Mouse (Mus musculus): ENCODE measurements around the gene Ftcd. TPM values are rescaled to one million over a fixed set of nuclear protein-coding genes. Genes with fewer than 3 reads are reported as not detected.

The Ftcd gene
- polyA plus RNA-seq, 1 experiment = not detected

DNA sequence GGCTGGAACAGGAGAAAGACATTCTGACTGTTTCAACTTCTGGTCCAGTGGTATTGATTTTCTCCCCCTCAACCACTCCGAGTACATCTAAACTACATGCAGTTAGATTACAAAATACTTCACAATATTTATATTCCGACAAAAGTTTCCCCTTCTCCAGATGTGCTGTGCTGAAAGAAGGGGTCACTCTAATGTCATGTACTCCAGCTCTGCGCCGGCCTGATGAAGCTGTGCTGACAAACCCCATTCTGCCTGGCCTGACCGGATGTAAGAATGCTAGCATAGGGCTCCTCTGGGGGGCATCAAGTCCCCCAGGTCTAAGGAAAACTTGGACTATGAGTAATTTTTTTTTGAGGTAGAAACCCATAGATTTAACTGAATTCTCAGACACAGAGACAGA lies 52.3 kb downstream of the Ftcd start:
- whole genome bisulfite sequencing = 75% methylated on average over 5 of the region's 5 CpGs
- Histone ChIP-seq H3K4me3 (ENCODE audit: low read depth, low read length) (no peak overlapping the region), H3K27me3 (ENCODE audit: control insufficient read depth, insufficient read depth, low read length) (no peaks in the 10 kb centered on the region), H3K27ac (ENCODE audit: insufficient read depth, low read depth, low read length) (peak overlapping the region; percentile 64), H3K36me3 (ENCODE audit: control insufficient read depth, insufficient read depth, low read length) (no peaks in the 10 kb centered on the region), H3K4me1 (ENCODE audit: control insufficient read depth, insufficient read depth, insufficient read length, low read length) (no peaks in the 10 kb centered on the region; the same call in 1 of the 2 replicates)
- no peak for TF ChIP-seq POLR2A (IDR thresholded peaks at IDR 0.05; ENCODE audit: low read depth, low read length)
- no peak for TF ChIP-seq CTCF (IDR thresholded peaks at IDR 0.05; ENCODE audit: extremely low read depth, insufficient read length, insufficient replicate concordance, low read depth, low read length)

GRCm38 (mm10) chr10:76630657-76631056 lies 55.2 kb downstream of the Ftcd start:
- 82% methylated on average over 1 of the region's 1 CpGs for WGBS
- Histone ChIP-seq H3K36me3 (ENCODE audit: control insufficient read depth, insufficient read depth, low read length) (no peaks in the 10 kb centered on the region), H3K4me1 (ENCODE audit: control insufficient read depth, insufficient read depth, insufficient read length, low read length) (no peaks in the 10 kb centered on the region; the same call in 1 of the 2 replicates), H3K4me3 (ENCODE audit: low read depth, low read length) (no peak overlapping the region), H3K27ac (ENCODE audit: insufficient read depth, low read depth, low read length) (no peak overlapping the region), H3K27me3 (ENCODE audit: control insufficient read depth, insufficient read depth, low read length) (no peaks in the 10 kb centered on the region)
- TF ChIP-seq CTCF (IDR thresholded peaks at IDR 0.05; ENCODE audit: extremely low read depth, insufficient read length, insufficient replicate concordance, low read depth, low read length) = no peak
- TF ChIP-seq POLR2A (IDR thresholded peaks at IDR 0.05; ENCODE audit: low read depth, low read length) = no peak

- no peak overlapping the region for H3K4me3 ChIP-seq (ENCODE audit: low read depth, low read length)
- no peak for TF ChIP-seq CTCF (IDR thresholded peaks at IDR 0.05; ENCODE audit: extremely low read depth, insufficient read length, insufficient replicate concordance, low read depth, low read length)
- no peak for TF ChIP-seq POLR2A (IDR thresholded peaks at IDR 0.05; ENCODE audit: low read depth, low read length)
- 0 out of 2 replicates have a peak overlapping the region, but pooled peaks have one; percentile 8 for H3K27ac ChIP-seq (ENCODE audit: insufficient read depth, low read depth, low read length)
- no peaks in the 10 kb centered on the region; the same call in 1 of the 2 replicates for H3K4me1 ChIP-seq (ENCODE audit: control insufficient read depth, insufficient read depth, insufficient read length, low read length)
- no peaks in the 10 kb centered on the region for H3K27me3 ChIP-seq (ENCODE audit: control insufficient read depth, insufficient read depth, low read length)
- 59% methylated on average over 8 of the region's 8 CpGs for WGBS
- H3K36me3 ChIP-seq (ENCODE audit: control insufficient read depth, insufficient read depth, low read length) = no peaks in the 10 kb centered on the region
Observed at GRCm38 (mm10) chr10:76632630-76633029, 57.2 kb downstream of the Ftcd start.

DNA sequence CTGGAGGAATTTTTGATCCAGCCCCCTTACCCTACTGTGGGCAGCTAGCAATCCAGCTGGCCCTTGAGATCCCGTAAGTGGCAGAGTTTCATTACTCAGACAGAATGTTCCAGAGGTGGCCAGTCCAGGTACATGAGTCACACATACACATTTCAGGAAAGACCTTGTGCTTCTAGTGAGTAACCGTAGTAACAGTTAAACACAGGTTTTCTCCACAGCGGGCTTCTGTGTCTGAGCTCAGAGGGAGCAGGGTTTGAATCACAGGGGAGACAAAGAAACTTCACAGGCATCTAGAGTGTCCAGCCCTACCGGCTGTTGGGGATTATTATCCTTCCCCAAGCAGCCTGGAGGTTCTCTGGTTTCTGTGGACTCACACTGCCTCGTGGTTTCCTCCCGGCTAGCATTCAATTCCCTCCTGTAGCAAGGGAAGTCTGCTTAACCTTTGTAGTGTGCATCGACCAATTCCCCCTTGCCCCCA lies 58.7 kb downstream of the Ftcd start:
- no peak overlapping the region for H3K4me3 ChIP-seq (ENCODE audit: low read depth, low read length)
- H3K4me1 ChIP-seq (ENCODE audit: control insufficient read depth, insufficient read depth, insufficient read length, low read length) = no peaks in the 10 kb centered on the region
- TF ChIP-seq CTCF (IDR thresholded peaks at IDR 0.05; ENCODE audit: extremely low read depth, insufficient read length, insufficient replicate concordance, low read depth, low read length) (no peak), POLR2A (IDR thresholded peaks at IDR 0.05; ENCODE audit: low read depth, low read length) (no peak)
- 0 out of 2 replicates have a peak overlapping the region, but pooled peaks have one; percentile 4 for H3K27ac ChIP-seq (ENCODE audit: insufficient read depth, low read depth, low read length)
- 55% methylated on average over 7 of the region's 7 CpGs for WGBS
- H3K36me3 ChIP-seq (ENCODE audit: control insufficient read depth, insufficient read depth, low read length) = no peaks in the 10 kb centered on the region
- no peaks in the 10 kb centered on the region for H3K27me3 ChIP-seq (ENCODE audit: control insufficient read depth, insufficient read depth, low read length)

DNA sequence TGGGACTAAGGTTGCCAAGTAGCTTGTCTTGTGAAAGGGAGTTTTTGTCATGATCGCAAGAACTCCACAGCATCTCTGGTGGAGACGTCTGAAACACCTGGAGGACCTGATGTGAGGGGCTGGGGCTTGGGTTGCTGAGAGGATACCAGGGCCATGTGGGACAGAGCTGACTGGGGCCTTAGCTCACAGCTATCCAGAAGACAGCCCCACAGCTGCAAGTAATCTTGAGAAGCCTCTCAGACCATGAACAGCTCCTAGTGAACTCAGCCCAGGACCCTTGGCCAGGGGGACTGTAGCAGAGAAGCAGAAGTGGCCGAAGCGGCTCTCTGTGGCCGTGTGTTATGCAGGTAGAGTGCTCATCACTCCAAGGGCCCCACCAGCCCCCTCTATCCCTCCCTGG lies 59.1 kb downstream of the Ftcd start:
- no peaks in the 10 kb centered on the region for H3K36me3 ChIP-seq (ENCODE audit: control insufficient read depth, insufficient read depth, low read length)
- 76% methylated on average over 5 of the region's 5 CpGs for WGBS
- H3K27me3 ChIP-seq (ENCODE audit: control insufficient read depth, insufficient read depth, low read length) = no peaks in the 10 kb centered on the region
- no peak for TF ChIP-seq POLR2A (IDR thresholded peaks at IDR 0.05; ENCODE audit: low read depth, low read length)
- TF ChIP-seq CTCF (IDR thresholded peaks at IDR 0.05; ENCODE audit: extremely low read depth, insufficient read length, insufficient replicate concordance, low read depth, low read length) = no peak
- H3K27ac ChIP-seq (ENCODE audit: insufficient read depth, low read depth, low read length) = 0 out of 2 replicates have a peak overlapping the region, but pooled peaks have one; percentile 4
- no peaks in the 10 kb centered on the region for H3K4me1 ChIP-seq (ENCODE audit: control insufficient read depth, insufficient read depth, insufficient read length, low read length)
- no peak overlapping the region for H3K4me3 ChIP-seq (ENCODE audit: low read depth, low read length)

GRCm38 (mm10) chr10:76636026-76636425 lies 60.6 kb downstream of the Ftcd start:
- WGBS = 57% methylated on average over 3 of the region's 3 CpGs
- TF ChIP-seq CTCF (IDR thresholded peaks at IDR 0.05; ENCODE audit: extremely low read depth, insufficient read length, insufficient replicate concordance, low read depth, low read length) (no peak), POLR2A (IDR thresholded peaks at IDR 0.05; ENCODE audit: low read depth, low read length) (no peak)
- Histone ChIP-seq H3K4me3 (ENCODE audit: low read depth, low read length) (no peak overlapping the region), H3K27me3 (ENCODE audit: control insufficient read depth, insufficient read depth, low read length) (no peaks in the 10 kb centered on the region), H3K36me3 (ENCODE audit: control insufficient read depth, insufficient read depth, low read length) (no peaks in the 10 kb centered on the region), H3K4me1 (ENCODE audit: control insufficient read depth, insufficient read depth, insufficient read length, low read length) (no peaks in the 10 kb centered on the region), H3K27ac (ENCODE audit: insufficient read depth, low read depth, low read length) (peak overlapping the region; percentile 54)

GRCm38 (mm10) chr10:76636601-76637000 lies 61.2 kb downstream of the Ftcd start:
- Histone ChIP-seq H3K27me3 (ENCODE audit: control insufficient read depth, insufficient read depth, low read length) (no peaks in the 10 kb centered on the region), H3K4me1 (ENCODE audit: control insufficient read depth, insufficient read depth, insufficient read length, low read length) (no peaks in the 10 kb centered on the region), H3K36me3 (ENCODE audit: control insufficient read depth, insufficient read depth, low read length) (no peaks in the 10 kb centered on the region), H3K4me3 (ENCODE audit: low read depth, low read length) (no peak overlapping the region), H3K27ac (ENCODE audit: insufficient read depth, low read depth, low read length) (peak overlapping the region; percentile 54)
- TF ChIP-seq POLR2A (IDR thresholded peaks at IDR 0.05; ENCODE audit: low read depth, low read length) = no peak
- no peak for TF ChIP-seq CTCF (IDR thresholded peaks at IDR 0.05; ENCODE audit: extremely low read depth, insufficient read length, insufficient replicate concordance, low read depth, low read length)
- WGBS = 85% methylated on average over 4 of the region's 4 CpGs

Other genes starting within 250 kb of the Ftcd start
- gene Dip2a, start 230.4 kb upstream of the Ftcd start, polyA plus RNA-seq (2012; rRNA removed) = 9.6 and 15.5 TPM in 2 replicates
- not detected in 2 replicates for gene AC141477.1, start 135.2 kb upstream of the Ftcd start, polyA plus RNA-seq (2012; rRNA removed)
- 7.3 and 12.4 TPM in 2 replicates for gene Pcnt, start 132.9 kb upstream of the Ftcd start, polyA plus RNA-seq (2012; rRNA removed)
- not detected in 2 replicates for gene 2610028H24Rik, start 126.6 kb upstream of the Ftcd start, polyA plus RNA-seq (2012; rRNA removed)
- gene Mcm3ap, start 106.7 kb upstream of the Ftcd start, polyA plus RNA-seq (2012; rRNA removed) = 5.1 and 9.1 TPM in 2 replicates
- 0.65 and 2.1 TPM in 2 replicates for gene Ybey, start 106.5 kb upstream of the Ftcd start, polyA plus RNA-seq (2012; rRNA removed)
- 9.6 and 16.0 TPM in 2 replicates for gene Lss, start 44.1 kb upstream of the Ftcd start, polyA plus RNA-seq (2012; rRNA removed)
- gene Spatc1l, start 13.4 kb upstream of the Ftcd start, polyA plus RNA-seq (2012; rRNA removed) = 0.11 TPM in 1 of 2 replicates, not detected in the other
- 59.3 and 120 TPM in 2 replicates for gene Col6a2, start 48.0 kb downstream of the Ftcd start, polyA plus RNA-seq (2012; rRNA removed)
- gene Col6a1, start 150.5 kb downstream of the Ftcd start, polyA plus RNA-seq (2012; rRNA removed) = 48.0 and 106 TPM in 2 replicates

Data from small intestine, adult 2 months (tissue).